Mouse (Mus musculus) liver, adult 2 months (tissue): Measurements from ENCODE around the gene Wdr6.

ENCODE experiments used
- CTCF ChIP-seq: fragments of 200-500 bp; IDR thresholded peaks from 2 replicates; pipeline ENCODE4 v1.5.1; 2011; ENCODE audit warnings: low read depth, low read length, control low read depth
- POLR2A ChIP-seq: fragments of 200-500 bp; IDR thresholded peaks from 2 replicates; pipeline ENCODE4 v1.6.1; 2011; ENCODE audit warnings: low read length, control low read depth; ENCODE audit not compliant: insufficient read depth; ENCODE audit errors: extremely low read depth

DNA sequence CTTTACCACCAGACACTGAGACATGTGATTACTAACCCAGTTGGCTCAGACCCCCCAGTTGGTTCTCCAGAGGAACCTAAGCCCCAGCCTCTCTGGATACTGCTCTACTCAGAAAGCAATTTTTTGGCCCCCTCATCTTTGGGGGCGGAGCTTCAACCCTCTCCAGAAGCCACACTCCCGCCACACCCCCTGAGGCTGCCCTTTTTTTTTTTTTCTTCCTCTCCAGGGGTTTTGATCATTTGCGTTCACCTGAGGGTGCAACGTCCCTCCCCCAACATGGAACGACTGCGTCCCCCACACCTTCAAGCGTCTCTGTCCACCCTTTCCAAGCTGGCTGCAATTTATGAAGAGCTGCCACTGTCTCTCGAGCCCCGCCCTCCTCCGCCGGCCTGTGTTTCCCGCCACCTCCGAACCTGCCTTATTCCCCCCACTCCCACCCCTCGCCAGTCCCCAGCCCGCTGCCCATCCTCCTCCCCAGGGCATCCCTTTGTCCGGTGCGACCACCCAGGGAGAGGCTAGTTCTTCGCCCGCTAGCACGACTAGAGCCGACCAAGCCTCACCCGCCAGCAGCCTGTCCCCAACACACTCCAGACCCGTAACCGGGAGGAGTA, 500 bp downstream of the Wdr6 start:
- TF ChIP-seq CTCF, result no peak
- no peak for TF ChIP-seq POLR2A
